Mouse (Mus musculus): ENCODE measurements around the gene Snx32.

- no peak for TF ChIP-seq CTCF (IDR thresholded peaks at IDR 0.05; ENCODE audit: low read depth, low read length)
- TF ChIP-seq POLR2A (IDR thresholded peaks at IDR 0.05; ENCODE audit: borderline replicate concordance, low read depth, low read length), result no peak
Measured at GRCm38 (mm10) chr19:5559229-5559628, 48.9 kb upstream of the Snx32 start.
